Mouse (Mus musculus) left cerebral cortex, postnatal 14 days (tissue): ENCODE data around the gene Efcc1. TPM values are rescaled to one million over a fixed set of nuclear protein-coding genes. Genes with fewer than 3 reads are reported as not detected.
"Not testable (repeated sequence)": the region's sequence is repeated elsewhere in the genome, so short reads cannot be mapped to it uniquely, and the experiment has no call there.

ENCODE experiments used
- DNase-seq, 2 experiments: peaks; one replicate each; pipeline ENCODE4 v3.0.0; 2021 to 2022; ENCODE audit warnings: low spot score in 2 of 2, mixed read lengths in 1 of 2
- intact Hi-C: fragments of 180-260 bp; cut with DNase I; formaldehyde crosslinking; loops from one replicate; pipeline ENCODE4 v1.15.1; 2025
- total RNA-seq, 2 experiments: library from RNA; stranded (reverse); gene quantifications; 2 replicates each; pipeline ENCODE4 v1.2.3; 2021

Gene Efcc1
- total RNA-seq, 2 experiments from 2014 or later = 4.0 to 4.3 TPM

- intact Hi-C loops = no loop called here
- no peak for DNase-seq
Measured at GRCm38 (mm10) chr6:87741978-87742377, 11.3 kb downstream of the Efcc1 start.

- intact Hi-C loops = no loop called here
- DNase-seq = peak in 1 of 2 experiments; percentile 49
Measured at GRCm38 (mm10) chr6:87742804-87743203, 12.1 kb downstream of the Efcc1 start.

- no peak for DNase-seq
- intact Hi-C loops = no loop called here
Measured at GRCm38 (mm10) chr6:87743281-87743680, 12.6 kb downstream of the Efcc1 start.

GRCm38 (mm10) chr6:87744632-87745031 lies 14.0 kb downstream of the Efcc1 start:
- DNase-seq = no peak
- intact Hi-C loops = no loop called here

- no peak for DNase-seq
- intact Hi-C loops = no loop called here
Measured at GRCm38 (mm10) chr6:87745301-87745700, 14.6 kb downstream of the Efcc1 start.

- intact Hi-C loops = no loop called here
- no peak for DNase-seq
Measured at GRCm38 (mm10) chr6:87746059-87746458, 15.4 kb downstream of the Efcc1 start.

GRCm38 (mm10) chr6:87746849-87747248 lies 16.2 kb downstream of the Efcc1 start:
- intact Hi-C loops = no loop called here
- no peak for DNase-seq

GRCm38 (mm10) chr6:87748078-87748477 lies 17.4 kb downstream of the Efcc1 start:
- intact Hi-C loops = no loop called here

GRCm38 (mm10) chr6:87748531-87748930 lies 17.9 kb downstream of the Efcc1 start:
- no peak for DNase-seq
- intact Hi-C loops = no loop called here

More at GRCm38 (mm10) chr6:87748078-87748477, 17.4 kb downstream of the Efcc1 start:
- no peak for DNase-seq

GRCm38 (mm10) chr6:87750184-87750910 lies 19.7 kb downstream of the Efcc1 start:
- intact Hi-C loops = no loop called here
- DNase-seq = no peak

GRCm38 (mm10) chr6:87751574-87751973 lies 20.9 kb downstream of the Efcc1 start:
- no peak for DNase-seq
- intact Hi-C loops = no loop called here

- no peak for DNase-seq
- intact Hi-C loops = no loop called here
Measured at GRCm38 (mm10) chr6:87755196-87755595, 24.5 kb downstream of the Efcc1 start.

GRCm38 (mm10) chr6:87756896-87757295 lies 26.2 kb downstream of the Efcc1 start:
- intact Hi-C loops = no loop called here
- DNase-seq = no peak

- no peak for DNase-seq
- intact Hi-C loops = no loop called here
Measured at GRCm38 (mm10) chr6:87759404-87759803, 28.7 kb downstream of the Efcc1 start.

GRCm38 (mm10) chr6:87759850-87760249 lies 29.2 kb downstream of the Efcc1 start:
- intact Hi-C loops = no loop called here

GRCm38 (mm10) chr6:87762161-87762560 lies 31.5 kb downstream of the Efcc1 start:
- intact Hi-C loops = no loop called here
- no peak for DNase-seq

More at GRCm38 (mm10) chr6:87759850-87760249, 29.2 kb downstream of the Efcc1 start:
- DNase-seq = no peak

- DNase-seq = peak in 1 of 2 experiments; percentile 33
- intact Hi-C loops = no loop called here
Measured at GRCm38 (mm10) chr6:87763376-87764280, 33.0 kb downstream of the Efcc1 start.

GRCm38 (mm10) chr6:87764296-87764695 lies 33.6 kb downstream of the Efcc1 start:
- intact Hi-C loops, DNase-seq: not testable (repeated sequence)

- intact Hi-C loops = no loop called here
- DNase-seq = peak; percentile 39
Measured at GRCm38 (mm10) chr6:87770626-87771025, 40.0 kb downstream of the Efcc1 start.

GRCm38 (mm10) chr6:87774466-87774865 lies 43.8 kb downstream of the Efcc1 start:
- DNase-seq = no peak
- intact Hi-C loops = no loop called here
